Mouse (Mus musculus) fibroblast of lung, adult 2 months (primary cell): ENCODE measurements at regions not wholly inside any gene's neighbourhood (a gene's known extent, or its start where the extent isn't known, plus 50 kb on each side); places are given as distances from the start of the nearest gene placed in this dataset.

Experiments used
- DNase-seq: peaks from one replicate; pipeline ENCODE4 v3.0.0-alpha.2; 2011; ENCODE audit warnings: low read depth

DNA sequence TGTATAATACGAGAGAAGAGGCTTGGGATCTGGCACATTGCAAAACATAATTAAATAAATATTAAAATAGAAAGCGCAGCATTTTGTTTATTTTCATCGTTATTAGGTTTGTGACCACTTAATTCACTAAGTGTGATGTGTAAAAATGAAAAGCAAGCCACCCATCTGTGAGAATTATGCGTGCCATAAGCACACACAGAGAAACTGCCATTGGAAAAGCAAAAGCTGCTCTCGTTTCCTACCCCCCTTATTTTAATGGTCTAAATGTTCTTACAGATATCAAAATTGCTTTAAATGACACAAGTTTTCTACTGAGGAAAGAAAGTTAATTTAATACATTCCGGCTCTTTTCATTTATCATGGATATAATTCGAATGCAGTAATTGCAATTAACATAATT is 2780.8 kb upstream of the Gm7489 start:
- no peak for DNase-seq

DNA sequence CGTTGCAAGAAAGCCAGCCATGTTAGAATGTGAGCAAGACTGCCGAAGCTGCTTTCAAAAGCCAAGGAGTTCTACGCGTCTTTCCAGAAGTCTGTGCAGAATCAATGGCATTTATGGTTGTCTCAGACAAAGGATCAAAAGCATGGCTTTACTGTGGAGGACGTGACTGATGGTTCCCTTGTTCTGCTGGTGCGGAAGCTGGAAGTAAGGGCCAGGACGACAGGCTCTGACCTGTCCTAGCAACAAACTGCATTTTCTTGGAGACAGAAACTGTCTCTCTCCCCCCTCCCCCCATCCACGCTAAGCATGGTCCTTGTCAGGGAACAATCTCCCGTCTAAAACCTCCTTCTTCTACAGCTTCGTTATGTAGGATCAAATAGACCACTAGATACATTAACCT is 2780.3 kb upstream of the Gm7489 start:
- no peak for DNase-seq

DNA sequence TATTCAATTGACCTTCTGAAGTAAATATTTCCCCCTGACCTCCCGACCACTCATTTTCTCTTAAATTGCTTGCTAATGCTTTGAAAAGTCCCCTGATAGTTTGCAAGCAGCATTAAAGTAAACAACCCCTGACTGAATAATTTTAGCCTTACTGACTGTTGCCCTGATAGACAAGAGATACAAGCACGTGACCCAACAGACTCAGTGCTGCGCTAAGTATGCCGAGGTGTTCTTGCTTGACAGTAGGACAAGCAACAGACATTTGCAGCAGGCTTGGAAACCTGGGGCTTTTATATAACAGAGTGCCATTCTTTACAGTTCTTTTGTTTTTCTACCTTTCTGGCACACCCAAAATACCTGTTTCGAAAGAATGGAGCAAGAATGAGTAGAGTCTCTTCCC is 2779.9 kb upstream of the Gm7489 start:
- no peak for DNase-seq

DNA sequence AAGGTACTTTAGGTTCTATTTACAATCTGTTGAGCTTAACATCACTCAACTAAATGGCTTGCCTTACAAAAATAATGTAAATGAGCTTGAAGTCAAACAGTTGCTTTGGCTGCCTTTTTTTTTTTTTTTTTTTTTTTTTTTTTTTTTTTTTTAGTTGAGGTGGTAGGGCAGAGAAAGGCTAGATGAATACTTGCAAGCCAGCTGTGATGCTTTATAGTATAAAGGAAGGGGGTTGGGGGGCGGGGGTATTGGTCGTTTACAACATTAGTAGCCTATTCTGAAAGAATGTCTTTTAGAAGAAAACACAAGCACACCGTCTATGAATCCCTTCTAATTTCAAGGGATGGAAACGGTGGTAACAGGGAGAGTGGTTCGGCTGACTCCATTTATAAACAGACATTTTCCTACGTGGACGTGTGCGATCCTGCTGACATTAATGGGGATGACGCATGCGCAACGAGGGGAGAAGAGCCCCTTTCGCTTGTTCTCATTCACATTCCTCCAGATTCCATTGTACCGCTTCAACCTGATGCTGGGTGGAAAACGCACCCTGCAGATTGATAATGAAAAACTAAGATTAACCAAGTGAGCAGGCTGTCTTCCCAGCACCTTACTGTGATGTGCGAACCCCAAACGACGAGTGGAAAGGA is 2779.2 kb upstream of the Gm7489 start:
- DNase-seq = no peak

DNA sequence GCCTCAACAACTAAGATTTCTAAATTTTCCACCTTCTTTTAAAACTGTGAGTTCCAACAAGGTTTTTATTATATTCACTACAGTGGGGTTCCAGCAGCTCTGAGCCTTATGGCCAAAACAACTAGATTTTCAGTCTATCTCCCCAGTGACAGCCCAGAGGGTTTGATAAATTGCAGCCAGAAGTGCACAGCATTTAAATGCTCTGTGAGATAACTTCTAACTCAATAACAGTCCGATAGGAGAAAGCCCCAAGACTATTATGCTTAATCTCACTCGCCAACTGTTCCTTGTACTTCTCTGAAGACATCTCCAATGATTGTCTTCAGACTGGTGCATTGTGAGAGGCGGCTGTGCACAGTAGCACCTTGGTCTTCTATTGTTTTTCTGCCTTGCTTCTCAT is 2774.5 kb upstream of the Gm7489 start:
- no peak for DNase-seq

DNA sequence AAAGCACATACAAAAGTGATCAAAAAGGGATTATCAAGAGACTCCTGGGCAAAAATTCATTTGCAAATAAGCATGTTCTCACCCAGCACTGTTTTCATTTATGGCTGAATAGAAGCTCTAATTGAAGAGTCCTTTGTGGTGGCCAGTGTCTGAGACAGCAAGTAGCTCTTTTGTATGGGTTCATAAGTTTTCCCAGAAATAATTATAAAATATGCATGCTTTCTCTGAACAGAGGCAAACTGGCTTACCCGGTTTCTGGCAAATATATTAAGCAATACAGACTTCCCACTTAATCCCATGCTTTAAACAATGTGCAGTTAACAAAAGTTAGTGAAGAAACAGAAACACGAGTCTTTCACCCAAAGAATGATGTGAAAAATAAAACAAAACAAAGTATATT is 2758.8 kb upstream of the Gm7489 start:
- no peak for DNase-seq

DNA sequence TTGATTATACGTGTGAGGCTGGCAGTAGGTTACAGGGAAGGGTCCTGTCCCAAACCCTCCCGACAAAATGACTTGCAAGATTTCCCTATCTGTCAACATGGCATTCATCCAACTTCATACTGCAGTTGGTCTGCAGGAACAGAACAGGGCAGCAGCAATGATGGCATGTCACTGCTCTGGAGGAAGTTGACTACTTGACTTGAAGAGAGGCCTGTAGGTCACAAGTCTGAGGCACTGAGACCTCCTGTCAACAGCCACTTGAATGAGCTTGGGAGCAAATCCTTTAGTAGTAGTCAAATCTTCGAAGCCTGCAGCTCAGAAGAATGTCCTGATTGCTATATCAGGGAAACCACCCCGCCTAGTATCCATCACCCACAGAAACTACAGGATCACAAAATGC is 2753.7 kb upstream of the Gm7489 start:
- DNase-seq = no peak

DNA sequence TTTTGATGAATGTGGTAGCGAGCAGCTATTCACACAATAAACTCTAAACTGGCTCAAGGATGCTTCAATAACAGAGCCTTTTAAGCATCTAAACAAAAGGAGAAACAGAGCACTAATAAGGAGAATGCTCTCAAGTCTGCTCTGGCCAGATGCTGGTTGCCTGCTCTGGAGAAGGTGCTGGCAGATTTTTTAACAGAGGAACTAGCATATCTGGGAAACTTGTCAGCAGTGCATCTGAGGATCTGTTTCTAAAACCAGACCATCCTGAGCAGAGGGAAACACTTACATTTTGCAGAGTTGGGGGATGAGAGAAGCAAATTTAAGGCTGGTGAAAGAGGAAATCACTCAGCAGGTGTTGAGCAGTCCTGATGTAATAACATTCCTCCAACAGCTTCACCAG is 2748.6 kb upstream of the Gm7489 start:
- no peak for DNase-seq

DNA sequence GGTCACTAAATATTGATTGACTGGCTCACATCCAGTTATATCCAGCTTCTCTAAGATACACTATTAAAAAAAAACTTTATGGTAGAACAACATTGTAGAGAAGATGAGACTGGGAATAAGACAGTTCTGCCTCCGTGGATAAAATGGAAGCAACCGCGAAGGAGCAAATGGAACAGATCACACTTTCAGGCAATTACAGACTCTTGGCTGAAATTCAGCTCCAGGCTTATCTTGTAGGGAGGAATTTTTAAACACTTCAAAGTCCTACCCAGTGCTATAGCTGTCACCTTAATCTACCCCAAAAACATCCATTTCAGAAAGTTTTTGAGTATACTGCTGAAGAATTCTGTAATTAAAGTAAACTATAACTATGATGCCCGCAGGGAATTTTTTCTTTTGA is 2745.2 kb upstream of the Gm7489 start:
- no peak for DNase-seq

DNA sequence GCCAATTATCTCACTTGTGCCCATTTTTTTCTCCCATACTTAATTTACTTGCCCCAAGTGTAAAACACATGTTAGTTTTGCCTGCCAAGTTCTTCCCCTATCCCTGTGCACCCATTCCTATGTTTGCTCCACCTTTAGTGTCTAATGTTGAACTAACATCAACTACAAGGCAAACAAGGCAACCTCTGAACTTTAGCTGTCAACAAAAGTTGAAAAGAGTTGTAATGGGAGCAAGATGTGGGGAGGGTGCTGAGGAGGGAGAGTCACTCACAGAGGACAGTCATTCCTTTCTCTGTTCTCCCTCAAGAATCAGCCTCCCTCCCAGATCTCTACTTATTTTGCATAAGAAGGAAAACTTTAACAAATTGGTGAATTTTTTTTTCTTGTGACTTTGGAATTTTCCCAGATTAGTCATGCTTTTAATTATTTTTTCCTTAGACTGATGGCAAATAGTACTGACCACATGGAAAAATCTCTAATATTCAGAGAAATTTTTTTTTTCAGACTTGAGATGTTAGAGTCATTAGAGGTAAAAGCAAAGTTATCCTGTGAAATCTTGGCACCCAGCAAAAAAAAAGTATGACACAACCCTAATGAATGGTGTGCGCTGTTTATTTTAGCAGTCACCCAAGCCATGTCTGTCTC is 2710.6 kb upstream of the Gm7489 start:
- peak; percentile 52 for DNase-seq

DNA sequence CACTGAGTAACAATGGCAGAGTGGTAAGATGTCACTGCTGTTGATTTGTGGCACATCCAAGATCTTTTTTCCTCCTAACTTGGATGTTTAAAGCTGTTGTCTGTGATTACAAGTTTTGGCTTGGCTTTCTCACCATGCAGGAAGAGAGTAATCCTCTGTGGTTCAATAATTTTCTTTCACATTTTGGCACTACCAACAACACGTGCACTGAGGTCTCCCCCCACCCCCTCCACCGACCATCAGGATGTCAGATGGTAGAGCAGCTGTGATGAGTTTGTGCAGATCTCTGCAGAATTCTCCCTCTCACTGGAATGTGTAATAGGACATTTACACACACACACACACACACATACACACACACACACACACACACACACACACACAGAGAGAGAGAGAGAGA is 2708.2 kb upstream of the Gm7489 start:
- no peak for DNase-seq

DNA sequence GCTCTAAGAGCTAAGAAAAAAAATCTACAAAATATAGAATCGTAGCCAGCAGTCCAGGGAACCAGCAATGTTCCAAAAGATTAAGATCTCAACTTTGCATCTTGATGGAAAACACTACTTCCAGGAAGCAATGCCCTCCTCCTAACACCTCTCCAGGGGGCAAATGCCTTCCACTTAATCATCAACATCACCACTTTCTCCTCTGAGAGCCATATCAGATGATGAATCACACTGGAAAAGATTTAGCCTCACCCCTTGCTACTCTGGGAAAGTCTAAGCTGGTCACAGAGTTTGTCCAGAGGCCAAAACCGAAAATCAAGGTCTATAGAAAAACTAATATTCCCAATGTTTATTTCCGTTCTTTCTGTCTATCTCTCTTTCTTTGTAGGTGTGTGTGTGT is 2695.6 kb upstream of the Gm7489 start:
- DNase-seq = peak; percentile 51

DNA sequence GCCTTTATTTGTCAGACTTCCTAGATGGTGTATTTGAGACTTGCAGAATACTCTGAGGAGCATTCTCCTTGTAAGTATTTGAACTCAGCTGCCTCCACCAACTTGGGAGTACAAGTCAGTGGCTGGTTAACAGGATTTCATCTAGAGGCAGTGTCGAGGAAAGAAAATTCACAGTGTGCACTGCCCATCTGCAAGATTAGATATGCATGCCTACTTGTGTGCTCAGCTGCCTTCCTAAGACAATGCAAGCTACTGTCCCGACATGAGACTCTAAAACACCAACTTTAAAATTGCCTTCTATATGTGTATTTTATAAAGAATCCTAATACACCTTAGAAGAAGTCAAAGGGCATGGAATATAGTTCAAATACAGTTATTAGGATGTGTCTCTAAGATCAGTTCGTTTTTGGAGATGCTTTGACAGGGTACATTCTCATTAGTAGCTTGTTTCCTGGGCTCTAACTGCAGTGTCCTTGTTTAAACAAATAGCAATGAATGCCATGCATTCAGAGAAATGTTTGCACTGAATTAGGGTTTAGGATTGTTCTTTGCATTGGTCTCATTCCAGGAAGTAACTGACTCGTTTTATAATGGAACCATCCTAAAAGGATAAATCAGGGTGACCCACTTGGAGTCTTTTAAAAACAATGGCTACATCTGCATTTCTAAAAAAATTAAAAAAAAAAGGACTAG is 2687.1 kb upstream of the Gm7489 start:
- DNase-seq = no peak

DNA sequence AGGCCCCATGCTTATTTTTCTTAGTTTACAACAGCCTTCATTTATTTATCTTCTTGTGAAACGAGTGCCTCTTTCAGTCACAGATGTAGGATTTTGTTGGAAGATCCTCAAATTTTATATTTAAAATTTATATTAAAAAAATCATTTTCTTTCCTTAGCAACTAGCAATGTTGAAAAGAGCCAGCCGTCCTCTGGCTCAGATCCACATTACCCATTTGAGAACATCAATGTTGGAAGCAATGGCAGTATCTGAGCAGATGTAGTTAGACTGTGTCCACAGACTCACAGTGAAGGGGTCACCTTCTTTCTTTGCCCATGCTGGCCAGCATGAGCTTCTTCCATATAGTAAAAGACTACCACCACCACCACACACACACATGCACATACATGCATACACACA is 2681.4 kb upstream of the Gm7489 start:
- DNase-seq = no peak

DNA sequence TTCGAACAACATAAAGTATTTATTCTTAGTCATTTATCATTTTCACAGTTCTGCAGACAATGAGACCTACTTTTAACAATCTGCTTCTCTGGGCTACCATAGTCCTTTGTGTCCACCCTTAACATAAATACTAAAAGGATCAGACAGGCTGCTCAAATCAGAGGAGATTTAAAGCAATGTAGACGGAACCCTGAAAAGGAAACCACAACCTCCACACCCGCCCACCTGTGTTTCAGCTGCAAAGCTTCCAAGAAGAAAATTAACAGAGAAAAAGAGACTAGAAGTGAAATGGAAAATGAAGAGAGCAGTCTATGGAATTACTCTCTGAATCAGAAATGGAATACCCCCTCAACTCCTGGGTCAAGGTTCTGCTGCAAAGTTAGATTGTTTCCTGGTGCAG is 2678.7 kb upstream of the Gm7489 start:
- DNase-seq = no peak

DNA sequence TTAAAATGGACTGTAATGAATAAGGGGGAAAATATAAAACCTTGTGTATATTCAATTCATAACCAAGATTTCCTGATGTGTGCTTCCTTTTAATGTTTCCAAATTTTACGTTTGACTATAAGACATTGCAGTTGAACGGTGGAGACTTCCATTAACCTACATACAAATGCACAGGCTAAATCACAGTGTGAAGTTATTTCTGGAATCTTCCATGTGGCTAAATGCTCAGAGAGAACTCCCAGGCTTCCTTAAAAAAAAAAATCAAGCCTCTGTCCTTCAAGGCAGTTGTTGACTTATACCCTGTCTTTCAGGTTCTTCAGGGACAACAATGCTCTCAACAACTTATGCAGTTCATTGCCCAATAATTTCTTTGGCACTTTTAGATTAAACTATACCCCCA is 2677.9 kb upstream of the Gm7489 start:
- no peak for DNase-seq

DNA sequence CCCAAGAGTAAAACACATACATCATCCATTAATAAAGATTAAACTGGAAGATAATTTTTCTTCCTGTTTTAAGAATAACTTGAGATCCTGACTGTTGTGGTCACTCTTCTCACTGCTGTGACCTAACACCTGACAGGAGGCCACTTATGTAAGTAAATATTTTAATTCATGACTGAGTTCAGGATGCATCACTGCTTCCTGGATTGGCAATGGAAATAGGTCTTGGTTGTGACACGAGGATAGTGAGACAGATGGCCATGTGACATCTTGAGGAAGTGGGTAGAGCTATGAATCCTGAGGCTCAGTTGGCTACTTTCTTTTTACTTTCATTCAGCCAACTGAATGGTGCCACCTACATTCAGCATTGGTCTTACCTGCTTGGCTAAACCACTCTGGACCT is 2649.8 kb upstream of the Gm7489 start:
- no peak for DNase-seq

DNA sequence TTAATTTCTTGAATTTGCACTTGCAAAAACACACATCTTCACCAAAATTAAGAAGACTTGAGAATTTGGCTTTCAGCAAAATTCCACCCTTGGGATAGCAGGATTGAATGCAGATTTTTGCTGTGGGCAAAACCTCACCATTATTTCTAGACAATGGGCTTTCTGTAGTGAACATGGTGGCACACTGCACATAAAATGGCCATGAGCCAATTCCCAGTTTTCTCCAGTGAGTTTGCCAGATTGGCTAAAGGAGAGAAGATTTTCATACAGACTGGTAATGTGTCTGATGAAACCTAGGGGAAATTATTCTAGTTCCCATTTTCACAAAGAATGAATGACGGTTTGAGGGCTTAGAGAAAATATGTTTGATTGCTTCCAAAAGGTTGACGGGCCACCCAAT is 2640.1 kb upstream of the Gm7489 start:
- DNase-seq = no peak

DNA sequence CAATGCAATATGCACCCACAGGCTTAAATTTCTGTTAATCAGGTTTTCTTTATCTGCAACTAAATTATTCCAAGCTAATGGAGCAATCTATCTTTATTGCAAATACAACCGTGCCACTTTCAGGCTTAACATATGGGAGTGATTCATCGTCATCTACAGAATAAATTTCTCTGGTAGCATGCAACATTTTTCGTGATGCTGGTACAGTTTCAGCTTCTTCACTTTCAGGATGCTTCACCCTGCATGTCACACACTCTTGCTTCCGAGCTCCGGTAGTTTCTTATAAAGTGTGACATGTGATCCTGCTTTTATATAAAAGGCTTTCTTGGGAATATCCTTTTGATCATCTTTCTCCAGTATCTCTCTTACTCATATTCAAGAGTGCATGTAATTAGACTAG is 2637.4 kb upstream of the Gm7489 start:
- no peak for DNase-seq

DNA sequence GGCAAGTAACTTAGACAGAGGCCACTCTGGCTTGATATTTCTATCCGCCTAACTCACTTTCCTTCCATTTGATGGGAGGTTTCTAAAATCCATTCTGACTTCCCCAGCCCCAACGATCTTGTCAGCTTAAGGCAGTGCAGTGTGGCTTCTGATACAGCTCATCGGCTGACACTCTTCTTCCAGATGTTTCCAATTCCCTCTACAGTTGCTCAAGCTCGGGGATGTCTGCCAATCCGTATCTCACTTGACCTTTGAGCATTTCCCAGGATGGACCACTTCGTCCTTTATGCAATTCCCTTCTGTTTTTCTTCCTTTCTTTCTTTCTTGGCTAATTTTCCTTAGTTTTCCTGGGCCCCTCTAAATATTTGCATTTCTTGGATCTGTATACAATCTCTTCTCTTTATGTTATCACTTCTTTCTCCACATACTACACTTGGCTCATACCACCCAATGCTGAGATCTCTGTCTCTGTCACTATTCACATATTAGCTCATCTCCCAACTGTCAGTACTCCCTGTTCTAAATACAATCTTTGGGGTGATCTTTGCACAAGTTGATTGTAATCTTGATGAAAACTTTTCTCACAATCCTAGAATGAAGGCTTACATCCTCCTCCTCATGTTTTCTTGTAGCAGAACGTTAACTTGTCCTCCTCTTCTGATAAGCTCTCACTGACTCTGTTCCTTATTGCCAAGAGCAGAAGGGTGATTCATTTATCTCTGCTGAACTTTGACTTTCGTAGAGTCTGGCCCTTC is 2636.5 kb upstream of the Gm7489 start:
- no peak for DNase-seq

DNA sequence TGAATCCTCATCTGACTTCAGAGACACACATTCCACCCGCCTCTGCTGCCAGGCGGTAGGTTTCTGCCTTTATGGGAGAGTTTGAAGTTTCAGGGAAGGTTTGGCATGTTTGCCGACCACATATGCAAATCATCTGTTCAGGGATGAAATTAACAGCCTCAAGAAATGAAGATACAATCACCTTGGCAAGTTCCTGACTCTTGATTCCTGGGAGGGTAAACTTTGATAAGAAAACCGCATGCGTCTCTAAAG is 2636.0 kb upstream of the Gm7489 start:
- DNase-seq = no peak

DNA sequence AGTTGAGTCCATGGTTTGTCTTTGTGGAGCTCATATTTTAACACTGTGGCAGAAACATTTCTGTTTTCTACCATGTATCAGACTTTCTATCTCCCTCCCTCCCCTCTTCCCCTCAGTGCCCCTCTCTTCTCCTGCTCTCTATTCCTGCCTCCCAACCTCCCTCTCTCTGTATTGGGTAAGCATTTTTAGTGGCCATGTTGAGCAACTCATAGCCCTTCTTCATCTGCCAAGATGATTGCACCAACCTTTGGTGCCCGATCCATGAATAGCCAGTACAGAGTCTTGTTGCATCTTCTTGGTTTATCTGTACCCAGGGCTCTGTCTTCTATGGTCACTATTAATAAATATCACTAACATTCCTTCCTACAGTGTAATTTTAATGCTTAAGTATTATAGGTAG is 2630.6 kb upstream of the Gm7489 start:
- no peak for DNase-seq

DNA sequence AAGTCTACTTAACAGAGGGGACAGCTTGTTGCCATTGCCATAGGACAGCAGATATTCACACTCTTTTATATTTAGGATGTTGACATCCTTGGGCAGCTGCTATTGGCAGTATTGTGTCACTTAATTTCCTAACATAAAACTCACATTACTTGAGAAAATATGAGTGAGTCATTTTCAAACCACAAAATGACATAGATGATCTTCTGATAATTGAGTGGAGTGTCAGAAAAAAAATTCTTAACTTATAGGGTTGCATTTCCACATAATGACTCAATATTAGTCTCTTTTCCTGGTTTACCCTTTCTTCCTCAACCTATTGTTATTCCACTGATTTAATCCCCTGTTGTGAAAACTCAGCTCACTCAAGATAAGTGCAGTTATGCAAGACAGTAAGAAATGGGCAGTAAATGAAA is 2629.5 kb upstream of the Gm7489 start:
- DNase-seq = no peak
